Mouse (Mus musculus) midbrain, embryonic 15.5 days (tissue): ENCODE data around the gene Acot7. TPM values are rescaled to one million over a fixed set of nuclear protein-coding genes. Genes with fewer than 3 reads are reported as not detected.

Source experiments
- ATAC-seq: fragments of 200-750 bp; cut with Nextera tagmentation; replicated peaks from 2 replicates; pipeline ENCODE4 v1.8.0; 2017; ENCODE audit warnings: moderate TSS enrichment
- H3K27ac ChIP-seq: fragments of 300-500 bp; sonication (generic); 2 replicates; pipeline ENCODE4 v1.5.1; 2015; ENCODE audit warnings: mild to moderate bottlenecking, inconsistent platforms
- H3K27me3 ChIP-seq: fragments of 300-500 bp; sonication (generic); replicated peaks from 2 replicates; pipeline ENCODE4 v1.6.1; 2015; ENCODE audit warnings: inconsistent platforms
- H3K36me3 ChIP-seq: fragments of 300-500 bp; sonication (generic); replicated peaks from 2 replicates; pipeline ENCODE4 v1.6.1; 2015; ENCODE audit warnings: inconsistent platforms
- H3K4me1 ChIP-seq: fragments of 300-500 bp; sonication (generic); 2 replicates; pipeline ENCODE4 v1.6.1; 2015; ENCODE audit warnings: inconsistent platforms
- H3K4me2 ChIP-seq: fragments of 300-500 bp; sonication (generic); 2 replicates; pipeline ENCODE4 v1.6.1; 2015; ENCODE audit warnings: inconsistent platforms, mild to moderate bottlenecking, moderate library complexity
- H3K4me3 ChIP-seq: fragments of 300-500 bp; sonication (generic); 2 replicates; pipeline ENCODE4 v1.5.1; 2015; ENCODE audit warnings: mild to moderate bottlenecking, inconsistent platforms
- H3K9ac ChIP-seq: fragments of 300-500 bp; sonication (generic); 2 replicates; pipeline ENCODE4 v1.6.1; 2015; ENCODE audit warnings: mild to moderate bottlenecking, inconsistent platforms
- H3K9me3 ChIP-seq: fragments of 300-500 bp; sonication (generic); 2 replicates; pipeline ENCODE4 v1.6.1; 2016; ENCODE audit warnings: inconsistent platforms
- WGBS: fragments of 180-500 bp; shearing (Covaris S2); methylation state at CpG from one replicate; pipeline ENCODE4 v1.1.7; 2015; ENCODE audit warnings: mixed read lengths; 5-methylcytosine and 5-hydroxymethylcytosine counted together
- polyA plus RNA-seq: library from polyadenylated mRNA; unstranded; fragments of >200 nt; fragmentation: Nextera tagmentation; extraction: Ambion mirVana; gene quantifications from 2 replicates; pipeline ENCODE4 v1.2.1, GENCODE M21; 2015

The Acot7 gene
- polyA plus RNA-seq, 1 experiment from 2014 or later = 409 TPM

DNA sequence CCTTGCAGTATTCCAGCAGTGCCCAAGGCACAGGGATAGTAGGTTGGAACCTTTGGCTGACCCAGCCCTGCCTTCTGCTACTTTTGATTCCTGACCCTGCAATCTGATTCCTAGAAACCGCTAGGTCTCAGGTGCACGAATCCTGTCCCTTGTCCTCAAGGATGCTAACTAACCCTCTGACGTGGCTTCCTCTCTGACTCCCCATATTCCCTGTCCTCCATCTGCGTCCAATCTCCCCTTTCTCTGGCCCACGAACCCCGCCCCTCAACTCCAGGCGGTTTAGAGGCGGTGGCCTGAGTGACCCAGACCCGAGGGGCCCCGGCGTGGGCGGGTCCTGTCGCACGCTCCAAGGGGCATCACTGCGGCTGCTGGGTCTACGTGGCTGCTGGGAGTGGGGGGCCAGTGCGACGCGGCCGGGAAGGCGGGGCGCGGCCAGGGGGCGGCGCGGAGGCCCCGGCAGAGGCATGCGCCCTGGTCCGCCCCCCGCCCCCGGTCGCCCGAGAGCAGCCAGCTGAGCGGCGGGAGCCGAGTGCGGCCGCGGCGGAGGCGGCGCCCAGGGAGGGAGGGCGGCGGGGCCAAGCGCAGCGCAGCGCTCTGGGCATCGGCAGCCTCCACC, 95.8 kb downstream of the Acot7 start, which contains the start of gene Gpr153:
Gene Gpr153 (plus strand): TSS at position 612 of the 616 bp plus-strand sequence.
- ATAC-seq = peak; percentile 85
- Histone ChIP-seq H3K36me3 (no peaks in the 10 kb centered on the region), H3K27ac (peak within 1 kb of the TSS; percentile 66), H3K9ac (peak within 1 kb of the TSS; percentile 74), H3K4me1 (peaks cover 25% of the 10 kb centered on the region), H3K4me2 (peak within 1 kb of the TSS; percentile 95), H3K27me3 (peaks cover 34% of the 10 kb centered on the region), H3K4me3 (peak within 1 kb of the TSS; percentile 64), H3K9me3 (no peaks in the 10 kb centered on the region)
- WGBS = under 1% methylated on average over 30 of the region's 48 CpGs

DNA sequence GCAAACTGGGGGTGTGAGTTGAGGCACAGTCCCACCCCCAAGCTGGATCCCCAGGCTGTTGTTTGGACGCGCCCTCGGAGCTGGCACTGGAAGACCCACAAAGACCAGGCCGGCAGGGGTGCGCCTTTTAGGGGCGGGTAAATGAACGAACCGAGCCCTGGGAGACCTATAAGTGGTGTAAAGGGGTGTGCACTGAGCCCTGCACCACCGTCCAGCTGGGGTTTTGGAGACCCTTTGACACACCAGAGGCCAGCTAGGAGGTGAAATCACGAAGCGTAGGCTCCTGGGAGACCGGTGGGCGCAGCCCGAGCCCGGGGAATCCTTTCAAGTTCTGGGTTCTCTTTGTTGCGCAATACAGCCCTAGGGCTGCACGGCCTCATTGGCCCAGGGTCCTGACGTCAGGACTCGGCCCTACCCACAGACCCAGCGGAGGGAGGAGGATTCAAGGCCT, 96.8 kb downstream of the Acot7 start:
- H3K9ac ChIP-seq = peak overlapping the region; percentile 74
- ATAC-seq = peak; percentile 57
- no peaks in the 10 kb centered on the region for H3K36me3 ChIP-seq
- 2% methylated on average over 20 of the region's 20 CpGs for WGBS
- peaks cover 43% of the 10 kb centered on the region for H3K27me3 ChIP-seq
- H3K4me1 ChIP-seq = peaks cover 25% of the 10 kb centered on the region
- 0 out of 2 replicates have a peak overlapping the region, but pooled peaks have one; percentile 2 for H3K27ac ChIP-seq
- peak overlapping the region; percentile 95 for H3K4me2 ChIP-seq
- H3K4me3 ChIP-seq = peak overlapping the region; percentile 64
- H3K9me3 ChIP-seq = no peaks in the 10 kb centered on the region

DNA sequence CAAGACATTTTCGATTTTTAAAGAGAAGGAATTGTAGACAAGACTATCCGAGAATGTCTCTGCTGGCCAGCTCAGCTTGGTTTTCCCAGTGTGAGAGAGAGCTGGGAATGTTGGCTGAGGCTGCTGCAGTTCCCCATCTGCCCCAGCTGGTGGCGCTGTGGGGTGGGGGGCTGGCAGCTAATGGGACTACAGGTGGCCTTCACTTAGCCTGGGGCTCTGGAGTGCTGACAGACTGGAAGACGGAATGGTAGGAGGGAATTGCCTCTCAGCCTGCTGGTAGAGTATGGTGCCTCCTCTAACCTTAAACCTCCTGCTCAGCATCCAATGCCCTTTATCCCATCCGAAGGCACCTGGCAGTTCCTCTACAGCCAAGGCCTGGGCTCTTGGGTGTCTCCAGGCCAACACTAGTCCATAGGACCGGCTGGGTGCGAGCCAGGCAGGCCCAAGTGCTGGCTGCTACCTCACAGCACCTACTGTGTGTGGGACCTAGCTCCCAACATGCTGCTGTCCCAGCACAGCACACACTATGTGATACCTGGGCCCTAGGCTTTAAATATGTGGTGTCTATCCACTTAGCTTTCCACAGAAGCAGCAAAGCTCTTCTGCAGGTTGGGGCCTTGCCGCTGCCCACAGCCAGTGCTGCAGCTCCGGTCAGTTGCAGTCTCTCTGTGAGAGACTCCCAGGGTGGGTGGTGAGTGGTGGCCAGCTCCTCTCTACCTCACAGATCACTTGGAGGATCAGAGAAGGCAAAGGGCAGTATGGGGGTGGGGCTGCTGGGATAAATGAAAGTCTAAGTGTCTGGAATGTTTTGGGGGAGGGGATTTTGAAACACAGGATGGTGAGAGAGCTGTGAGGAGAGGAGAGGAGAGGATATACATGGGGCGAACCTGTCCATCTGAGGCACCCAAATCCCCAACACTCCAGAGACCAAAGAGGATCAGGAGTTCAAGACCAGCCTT, 98.7 kb downstream of the Acot7 start:
- Histone ChIP-seq H3K4me1 (peaks cover 25% of the 10 kb centered on the region), H3K4me2 (no peak overlapping the region), H3K4me3 (no peak overlapping the region), H3K9me3 (no peaks in the 10 kb centered on the region), H3K36me3 (no peaks in the 10 kb centered on the region), H3K9ac (no peak overlapping the region), H3K27ac (no peak overlapping the region), H3K27me3 (peaks cover 57% of the 10 kb centered on the region)
- no peak for ATAC-seq
- 55% methylated on average over 10 of the region's 10 CpGs for WGBS

DNA sequence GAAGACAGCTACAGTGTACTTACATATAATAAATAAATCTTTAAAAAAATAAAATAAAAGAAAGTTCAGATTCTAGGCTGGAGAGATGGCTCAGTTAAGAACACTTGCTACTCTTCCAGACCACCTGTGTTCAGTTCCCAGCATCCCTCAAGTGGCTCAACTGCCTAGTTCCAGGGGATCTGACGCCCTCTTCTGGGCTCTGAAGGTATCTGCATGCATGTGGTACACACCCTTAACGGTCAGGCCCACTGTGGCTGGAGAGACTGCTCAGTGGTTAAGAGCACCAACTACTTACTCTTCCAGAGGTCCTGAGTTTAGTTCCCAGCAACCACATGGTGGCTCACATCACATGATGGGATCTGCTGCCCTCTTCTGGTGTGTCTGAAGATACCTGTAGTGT, 100.0 kb downstream of the Acot7 start:
- 72% methylated on average over 2 of the region's 2 CpGs for WGBS
- Histone ChIP-seq H3K4me3 (no peak overlapping the region), H3K4me1 (peaks cover 25% of the 10 kb centered on the region), H3K27ac (no peak overlapping the region), H3K27me3 (peaks cover 69% of the 10 kb centered on the region), H3K4me2 (no peak overlapping the region), H3K36me3 (no peaks in the 10 kb centered on the region), H3K9ac (no peak overlapping the region), H3K9me3 (no peaks in the 10 kb centered on the region)
- ATAC-seq = no peak

DNA sequence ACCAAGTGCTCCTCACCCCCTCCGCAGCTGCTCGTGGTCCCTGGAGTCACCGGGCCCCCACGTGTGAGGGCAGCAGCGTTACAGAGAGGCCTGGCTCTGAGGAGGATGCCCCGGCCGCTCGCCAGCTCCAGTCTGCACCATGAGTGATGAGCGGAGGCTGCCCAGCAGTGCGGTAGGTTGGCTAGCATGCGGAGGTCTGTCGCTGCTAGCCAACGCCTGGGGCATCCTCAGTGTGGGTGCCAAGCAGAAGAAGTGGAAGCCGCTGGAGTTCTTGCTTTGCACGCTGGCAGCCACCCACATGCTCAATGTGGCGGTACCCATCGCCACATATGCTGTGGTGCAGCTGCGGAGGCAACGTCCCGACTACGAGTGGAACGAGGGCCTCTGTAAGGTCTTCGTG, 101.1 kb downstream of the Acot7 start:
- 88% methylated on average over 23 of the region's 23 CpGs for WGBS
- Histone ChIP-seq H3K36me3 (no peaks in the 10 kb centered on the region), H3K4me3 (no peak overlapping the region), H3K27ac (no peak overlapping the region), H3K9me3 (no peaks in the 10 kb centered on the region), H3K4me2 (no peak overlapping the region), H3K9ac (no peak overlapping the region), H3K4me1 (peaks cover 21% of the 10 kb centered on the region), H3K27me3 (peaks cover 73% of the 10 kb centered on the region)
- no peak for ATAC-seq

DNA sequence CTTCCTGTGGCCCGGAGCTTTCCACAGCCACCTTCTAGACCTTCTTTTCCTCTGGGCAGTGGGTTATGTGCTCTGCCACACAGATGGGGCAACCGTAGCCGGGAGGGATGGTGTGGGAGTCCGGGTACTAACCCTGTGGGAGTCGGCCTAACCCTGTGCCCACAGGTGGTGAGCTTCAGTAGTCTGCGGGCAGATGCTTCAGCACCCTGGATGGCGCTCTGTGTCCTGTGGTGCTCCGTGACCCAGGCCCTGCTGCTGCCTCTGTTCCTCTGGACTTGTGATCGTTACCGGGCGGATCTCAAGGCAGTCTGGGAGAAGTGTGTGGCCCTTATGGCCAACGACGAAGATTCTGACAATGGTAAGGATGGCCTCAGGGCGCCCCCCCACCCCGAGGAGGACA, 103.7 kb downstream of the Acot7 start:
- Histone ChIP-seq H3K9me3 (no peaks in the 10 kb centered on the region), H3K36me3 (no peaks in the 10 kb centered on the region), H3K9ac (no peak overlapping the region), H3K4me1 (peaks cover 18% of the 10 kb centered on the region), H3K4me2 (no peak overlapping the region), H3K27ac (no peak overlapping the region), H3K4me3 (no peak overlapping the region), H3K27me3 (peaks cover 85% of the 10 kb centered on the region)
- 59% methylated on average over 15 of the region's 15 CpGs for WGBS
- no peak for ATAC-seq

DNA sequence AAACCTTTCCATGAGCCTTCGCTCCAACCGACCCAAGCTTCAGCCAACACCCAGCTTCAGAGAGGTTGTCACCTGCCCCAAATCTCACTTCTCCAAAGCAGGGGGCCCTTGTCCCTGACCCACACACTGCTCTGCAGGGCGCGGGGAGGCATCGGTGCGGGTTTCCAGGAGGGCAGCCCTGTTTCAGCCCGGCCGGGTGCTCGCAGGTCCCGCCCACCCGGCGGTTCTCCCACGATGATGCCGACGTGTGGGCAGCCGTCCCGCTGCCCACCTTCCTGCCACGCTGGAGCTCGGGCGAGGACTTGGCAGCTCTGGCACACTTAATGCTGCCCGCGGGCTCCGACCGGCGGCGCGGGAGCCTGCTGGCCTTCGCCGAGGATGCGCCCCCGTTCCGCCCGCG, 104.8 kb downstream of the Acot7 start:
- peak overlapping the region; percentile 51 for H3K4me2 ChIP-seq
- no peaks in the 10 kb centered on the region for H3K9me3 ChIP-seq
- peaks cover 30% of the 10 kb centered on the region for H3K4me1 ChIP-seq
- H3K27ac ChIP-seq = no peak overlapping the region
- H3K36me3 ChIP-seq = no peaks in the 10 kb centered on the region
- 16% methylated on average over 33 of the region's 34 CpGs for WGBS
- peak overlapping the region; percentile 27 for H3K4me3 ChIP-seq
- ATAC-seq = peak; percentile 12
- no peak overlapping the region; the same call in 1 of the 2 replicates for H3K9ac ChIP-seq
- peaks cover 87% of the 10 kb centered on the region for H3K27me3 ChIP-seq

DNA sequence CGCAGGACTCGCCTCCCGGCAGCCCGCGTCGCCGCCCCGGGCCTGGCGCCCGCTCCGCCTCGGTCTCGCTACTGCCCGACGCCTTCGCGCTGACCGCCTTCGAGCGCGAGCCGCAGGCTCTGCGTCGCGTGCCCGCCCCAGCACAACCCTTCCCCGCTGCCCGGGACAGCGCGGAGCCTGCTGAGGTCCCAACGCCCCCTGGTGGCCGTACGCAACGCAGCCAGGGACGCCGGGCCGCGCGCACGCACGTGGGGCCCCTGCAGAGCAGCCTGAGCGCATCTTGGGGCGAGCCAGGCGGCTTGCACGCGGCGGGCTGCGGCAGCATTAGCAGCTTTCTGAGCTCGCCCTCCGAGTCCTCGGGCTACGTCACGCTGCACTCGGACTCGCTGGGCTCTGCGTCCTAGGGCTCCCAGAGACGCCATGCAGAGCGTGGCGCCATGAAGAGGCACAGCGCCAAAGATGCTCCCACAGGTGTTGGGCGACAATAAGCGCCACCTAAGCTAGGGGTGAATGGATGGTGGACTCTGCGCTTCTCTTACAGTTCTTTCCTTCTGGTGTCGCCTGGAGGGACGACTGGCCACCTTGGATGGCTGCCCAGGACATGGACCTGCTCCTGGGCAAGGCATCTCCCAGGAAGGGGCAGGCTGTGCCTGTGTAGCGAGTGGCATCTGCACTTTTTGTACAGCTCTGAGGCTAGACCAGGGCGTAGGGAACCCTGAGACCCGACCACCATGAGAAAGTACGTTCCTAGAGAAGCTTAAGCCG, 105.4 kb downstream of the Acot7 start:
- Histone ChIP-seq H3K27me3 (peaks cover 94% of the 10 kb centered on the region), H3K9ac (peak overlapping the region; percentile 24; the same call in 1 of the 2 replicates), H3K9me3 (no peaks in the 10 kb centered on the region), H3K4me3 (peak overlapping the region; percentile 27), H3K4me1 (peaks cover 36% of the 10 kb centered on the region), H3K27ac (no peak overlapping the region), H3K36me3 (no peaks in the 10 kb centered on the region), H3K4me2 (peak overlapping the region; percentile 51)
- WGBS = 5% methylated on average over 70 of the region's 70 CpGs
- peak; percentile 73 for ATAC-seq

DNA sequence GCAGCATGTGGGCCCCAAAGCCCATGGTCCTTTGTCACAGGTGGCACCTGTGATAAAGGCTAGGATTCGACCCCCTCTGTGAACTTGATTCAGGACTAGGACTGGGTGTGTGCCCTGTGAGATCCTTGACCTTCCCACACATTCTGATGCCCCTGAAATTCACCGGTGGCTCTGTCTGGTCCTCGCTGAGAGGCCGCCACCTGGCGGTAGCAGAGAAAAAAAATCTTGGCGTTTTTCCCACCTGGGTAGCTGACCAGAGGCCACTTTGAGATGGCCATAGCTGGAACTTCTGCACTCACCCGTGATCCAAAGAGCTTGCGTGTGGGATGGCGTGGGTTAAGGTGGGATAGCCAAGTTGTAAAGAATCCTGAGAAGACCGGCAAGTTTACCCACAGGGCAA, 107.6 kb downstream of the Acot7 start:
- no peak overlapping the region for H3K27ac ChIP-seq
- H3K9ac ChIP-seq = no peak overlapping the region
- H3K36me3 ChIP-seq = no peaks in the 10 kb centered on the region
- H3K4me2 ChIP-seq = no peak overlapping the region
- H3K27me3 ChIP-seq = peaks cover 90% of the 10 kb centered on the region
- WGBS = 4% methylated on average over 10 of the region's 10 CpGs
- ATAC-seq = no peak
- no peak overlapping the region for H3K4me3 ChIP-seq
- no peaks in the 10 kb centered on the region for H3K9me3 ChIP-seq
- H3K4me1 ChIP-seq = peaks cover 46% of the 10 kb centered on the region

DNA sequence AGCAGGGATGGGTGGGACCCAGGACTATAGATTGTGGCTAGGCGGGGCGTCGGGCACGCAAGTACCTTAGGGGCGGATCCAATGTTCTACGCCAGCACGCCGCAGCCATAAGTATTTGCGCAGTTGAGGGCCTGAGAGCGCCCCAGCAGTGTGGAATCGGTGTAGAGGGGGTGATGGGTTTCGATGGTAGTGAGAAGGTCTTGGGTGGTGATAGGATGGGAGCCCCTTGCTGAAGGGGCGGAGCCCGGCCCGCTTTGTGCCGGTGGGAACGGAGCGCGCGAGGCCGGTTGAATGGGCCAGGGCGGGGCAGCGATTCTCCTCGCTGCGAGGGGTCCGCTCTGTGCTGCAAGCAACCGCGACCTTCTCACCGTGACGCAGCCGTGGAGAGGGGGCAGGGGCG, 108.2 kb downstream of the Acot7 start:
- Histone ChIP-seq H3K27me3 (peaks cover 90% of the 10 kb centered on the region), H3K4me2 (peak overlapping the region; percentile 80), H3K36me3 (no peaks in the 10 kb centered on the region), H3K4me3 (peak overlapping the region; percentile 39), H3K9me3 (no peaks in the 10 kb centered on the region), H3K4me1 (peaks cover 52% of the 10 kb centered on the region), H3K27ac (no peak overlapping the region), H3K9ac (peak overlapping the region; percentile 46)
- peak; percentile 31 for ATAC-seq
- 2% methylated on average over 32 of the region's 32 CpGs for WGBS

DNA sequence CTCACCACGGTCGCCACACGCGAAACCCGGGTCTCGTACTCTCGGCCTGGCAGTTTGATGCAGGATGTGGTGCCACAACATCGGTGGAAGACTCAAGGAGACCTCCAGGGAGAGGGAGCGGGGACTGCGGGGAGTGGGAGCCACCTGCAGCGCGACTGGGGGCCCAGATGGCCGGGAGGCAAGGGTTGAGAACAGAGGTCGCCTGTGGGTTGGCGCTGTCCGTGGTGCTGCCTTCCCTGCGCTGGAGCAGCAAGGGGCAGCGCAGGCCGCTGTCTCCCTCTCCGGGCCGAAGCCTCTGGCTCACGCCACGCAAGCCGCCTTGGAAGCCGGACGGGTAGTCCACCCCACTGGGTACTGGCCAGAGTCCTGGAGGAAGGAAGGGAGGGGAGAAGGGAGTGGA, 109.0 kb downstream of the Acot7 start:
- no peak overlapping the region for H3K27ac ChIP-seq
- H3K4me3 ChIP-seq = peak overlapping the region; percentile 39
- H3K9ac ChIP-seq = peak overlapping the region; percentile 12; the same call in 1 of the 2 replicates
- no peaks in the 10 kb centered on the region for H3K9me3 ChIP-seq
- peaks cover 90% of the 10 kb centered on the region for H3K27me3 ChIP-seq
- H3K36me3 ChIP-seq = no peaks in the 10 kb centered on the region
- H3K4me2 ChIP-seq = peak overlapping the region; percentile 80
- 4% methylated on average over 25 of the region's 26 CpGs for WGBS
- no peak for ATAC-seq
- peaks cover 58% of the 10 kb centered on the region for H3K4me1 ChIP-seq
